Comparison of ENCODE assay signal across 8 mouse cellular contexts in the genomic region with DNA sequence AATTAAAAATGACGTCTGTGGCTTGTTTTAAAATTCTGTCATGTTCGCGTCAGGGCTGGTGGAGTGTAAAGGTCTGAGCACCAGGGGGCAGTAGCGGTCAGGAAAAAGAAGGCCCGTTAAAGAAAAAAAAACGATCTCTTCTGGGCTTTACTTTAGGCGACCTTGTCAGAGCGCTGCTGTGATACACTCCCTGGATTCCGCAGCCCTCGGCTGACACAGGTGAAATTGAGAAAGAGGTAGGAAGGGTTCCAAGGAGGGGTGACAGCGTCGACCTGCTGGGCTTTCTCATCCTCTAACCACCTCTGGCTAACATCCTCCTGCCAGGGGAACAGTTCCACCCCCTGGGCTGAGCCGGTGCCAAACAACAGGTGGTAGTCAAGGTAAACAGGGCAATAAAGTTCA. TPM values are rescaled to one million over a fixed set of nuclear protein-coding genes. Genes with fewer than 3 reads are reported as not detected.
DNase-seq lines count a peak whose midpoint lies in the region; ATAC-seq lines count a peak whose summit lies in the region.

No protein-coding gene starts in this region.

- peak overlapping the region; percentile 57 for H3K4me2 ChIP-seq in intestine, embryonic 15.5 days (replicated peaks)
- H3K4me2 ChIP-seq in liver, embryonic 16.5 days (ENCODE audit: low read depth, low read length): peak overlapping the region; percentile 51; the same call in 1 of the 2 replicates
- peak overlapping the region; percentile 47 for H3K4me2 ChIP-seq in neural tube, embryonic 12.5 days (replicated peaks)

- peak overlapping the region; percentile 6; the same call in 1 of the 2 replicates for H3K9ac ChIP-seq in intestine, embryonic 15.5 days
- no peak overlapping the region for H3K9ac ChIP-seq in liver, embryonic 16.5 days (ENCODE audit: low read depth, low read length)
- H3K9ac ChIP-seq in neural tube, embryonic 12.5 days: no peak overlapping the region

- no peak overlapping the region for H3K27ac ChIP-seq in intestine, embryonic 15.5 days
- no peak overlapping the region for H3K27ac ChIP-seq in liver, embryonic 16.5 days (ENCODE audit: low read length)
- no peak overlapping the region for H3K27ac ChIP-seq in neural tube, embryonic 12.5 days

- no peaks in the 10 kb centered on the region for H3K9me3 ChIP-seq in intestine, embryonic 15.5 days
- no peaks in the 10 kb centered on the region for H3K9me3 ChIP-seq in liver, embryonic 16.5 days (replicated peaks; ENCODE audit: control insufficient read depth, low read length)
- no peaks in the 10 kb centered on the region for H3K9me3 ChIP-seq in neural tube, embryonic 12.5 days

- H3K36me3 ChIP-seq in intestine, embryonic 15.5 days: no peaks in the 10 kb centered on the region
- no peaks in the 10 kb centered on the region for H3K36me3 ChIP-seq in liver, embryonic 16.5 days (ENCODE audit: control insufficient read depth, insufficient read depth)
- no peaks in the 10 kb centered on the region for H3K36me3 ChIP-seq in neural tube, embryonic 12.5 days

- H3K27me3 ChIP-seq in intestine, embryonic 15.5 days (replicated peaks): no peaks in the 10 kb centered on the region
- H3K27me3 ChIP-seq in liver, embryonic 16.5 days (ENCODE audit: control insufficient read depth, insufficient read depth, low read depth, low read length): no peaks in the 10 kb centered on the region
- H3K27me3 ChIP-seq in neural tube, embryonic 12.5 days (replicated peaks): no peaks in the 10 kb centered on the region

- peak; percentile 76 for DNase-seq in urinary bladder, postnatal 14 days (ENCODE audit: low spot score)
- DNase-seq in urinary bladder, postnatal 10 days (ENCODE audit: low spot score): no peak
- DNase-seq in cerebellum, postnatal 36 days: peak; percentile 65 to 68
- peak; percentile 78 for DNase-seq in gastrocnemius, postnatal 10 days
- peak; percentile 55 to 64 for DNase-seq in thymus, postnatal 36 days

- WGBS in intestine, embryonic 15.5 days: 2% methylated on average over 13 of the region's 13 CpGs
- 5% methylated on average over 13 of the region's 13 CpGs for WGBS in liver, embryonic 16.5 days (ENCODE audit: insufficient replicate concordance)
- WGBS in neural tube, embryonic 12.5 days: 3% methylated on average over 13 of the region's 13 CpGs

- H3K4me3 ChIP-seq in intestine, embryonic 15.5 days (replicated peaks): no peak overlapping the region
- peak overlapping the region; percentile 21; the same call in 1 of the 2 replicates for H3K4me3 ChIP-seq in liver, embryonic 16.5 days (ENCODE audit: low read depth, low read length)
- no peak overlapping the region for H3K4me3 ChIP-seq in neural tube, embryonic 12.5 days

- peaks cover 7% of the 10 kb centered on the region for H3K4me1 ChIP-seq in intestine, embryonic 15.5 days (replicated peaks)
- no peaks in the 10 kb centered on the region; the same call in 1 of the 2 replicates for H3K4me1 ChIP-seq in liver, embryonic 16.5 days (ENCODE audit: control insufficient read depth, low read depth, low read length)
- H3K4me1 ChIP-seq in neural tube, embryonic 12.5 days: no peaks in the 10 kb centered on the region

- peak; percentile 64 for ATAC-seq in intestine, embryonic 15.5 days
- ATAC-seq in liver, embryonic 16.5 days (ENCODE audit: low read depth): no peak
- ATAC-seq in neural tube, embryonic 12.5 days (ENCODE audit: low FRiP score, low read depth): peak; percentile 13; the same call in 1 of the 2 replicates

RNA-seq across cellular contexts. Expression of a gene that starts 20.9 kb away (rescaled TPM):
- 100 to 1,000 TPM in 1 of 2 experiments, 10 to 100 TPM in 1; 82.0 to 106 TPM for total RNA-seq in gastrocnemius, postnatal 10 days (2021)
- 440 and 463 TPM in 2 replicates for polyA plus RNA-seq in intestine, embryonic 15.5 days (2015; fragmentation: Nextera tagmentation; extraction: Ambion mirVana)
- 170 and 188 TPM in 2 replicates for polyA plus RNA-seq in liver, embryonic 16.5 days (2015; fragmentation: Nextera tagmentation; extraction: Ambion mirVana)
- polyA plus RNA-seq in neural tube, embryonic 12.5 days (2016; fragmentation: Nextera tagmentation; extraction: Ambion mirVana): 507 and 538 TPM in 2 replicates
